Mouse (Mus musculus) liver, adult 2 months (tissue): ENCODE results near the gene Bcar1. TPM values are rescaled to one million over a fixed set of nuclear protein-coding genes. Genes with fewer than 3 reads are reported as not detected.

Source experiments
- DNase-seq: peaks from one replicate; pipeline ENCODE4 v3.0.0-alpha.2; 2011; ENCODE audit warnings: low read depth, low spot score; ENCODE audit errors: extremely low read depth
- H3K27ac ChIP-seq: fragments of 200-500 bp; replicated peaks from 2 replicates; pipeline ENCODE4 v1.5.1; 2012; ENCODE audit warnings: low read depth, mild to moderate bottlenecking, control low read depth, inconsistent platforms, low read length; ENCODE audit not compliant: insufficient read depth
- H3K27me3 ChIP-seq: fragments of 200-500 bp; 2 replicates; pipeline ENCODE4 v1.6.1; 2012; ENCODE audit warnings: mild to moderate bottlenecking, moderate library complexity, low read length, inconsistent platforms; ENCODE audit not compliant: control insufficient read depth, insufficient read depth
- H3K36me3 ChIP-seq: fragments of 200-500 bp; 2 replicates; pipeline ENCODE4 v1.6.1; 2012; ENCODE audit warnings: low read length, inconsistent platforms; ENCODE audit not compliant: control insufficient read depth, insufficient read depth
- H3K4me1 ChIP-seq: fragments of 200-500 bp; 2 replicates; pipeline ENCODE4 v1.6.1; 2011; ENCODE audit warnings: low read length; ENCODE audit not compliant: control insufficient read depth, insufficient read depth
- H3K4me3 ChIP-seq: fragments of 200-500 bp; 2 replicates; pipeline ENCODE4 v1.5.1; 2011; ENCODE audit warnings: low read depth, mild to moderate bottlenecking, control low read depth, low read length, moderate library complexity; ENCODE audit not compliant: insufficient read depth
- H3K79me2 ChIP-seq: fragments of 200-500 bp; 2 replicates; pipeline ENCODE4 v1.6.1; 2012; ENCODE audit warnings: inconsistent platforms, mild to moderate bottlenecking, low read length, moderate library complexity; ENCODE audit not compliant: control insufficient read depth, insufficient read depth
- H3K9ac ChIP-seq: fragments of 200-500 bp; 2 replicates; pipeline ENCODE4 v1.6.1; 2012; ENCODE audit warnings: low read depth, mild to moderate bottlenecking, control low read depth, inconsistent platforms, low read length
- CTCF ChIP-seq: fragments of 200-500 bp; IDR thresholded peaks from 2 replicates; pipeline ENCODE4 v1.5.1; 2011; ENCODE audit warnings: low read depth, low read length, control low read depth
- POLR2A ChIP-seq: fragments of 200-500 bp; IDR thresholded peaks from 2 replicates; pipeline ENCODE4 v1.6.1; 2011; ENCODE audit warnings: low read length, control low read depth; ENCODE audit not compliant: insufficient read depth; ENCODE audit errors: extremely low read depth
- WGBS: fragments of 180-500 bp; shearing (Covaris S2); methylation state at CpG from one replicate; pipeline ENCODE4 v1.1.7; 2018; 5-methylcytosine and 5-hydroxymethylcytosine counted together
- polyA plus RNA-seq: library from polyadenylated mRNA; depleted of rRNA; stranded (reverse); fragments of >200 nt; gene quantifications from 2 replicates; pipeline ENCODE4 v1.2.3, GENCODE M21; 2012
- total RNA-seq: library from RNA; depleted of rRNA; stranded (reverse); fragments of >200 nt; gene quantifications from 2 replicates; pipeline ENCODE4 v1.2.3, GENCODE M21; 2014

Bcar1 gene
- total and polyA plus RNA-seq, 2 experiments: 11.3 to 53.2 TPM

GRCm38 (mm10) chr8:111745086-111745485 is 1.5 kb upstream of the Bcar1 start:
- no peaks in the 10 kb centered on the region for H3K27me3 ChIP-seq

GRCm38 (mm10) chr8:111743101-111743791 is 363 bp downstream of the Bcar1 start:
- H3K4me3 ChIP-seq: peak overlapping the region; percentile 78
- H3K27ac ChIP-seq: peak overlapping the region; percentile 88
- TF ChIP-seq POLR2A (no peak), CTCF (no peak)
- no peaks in the 10 kb centered on the region for H3K27me3 ChIP-seq
- H3K79me2 ChIP-seq: peaks cover 21% of the 10 kb centered on the region
- 1% methylated on average over 43 of the region's 44 CpGs for WGBS
- peak overlapping the region; percentile 94 for H3K9ac ChIP-seq
- no peak for DNase-seq
- H3K36me3 ChIP-seq: no peaks in the 10 kb centered on the region
- H3K4me1 ChIP-seq: peaks cover 42% of the 10 kb centered on the region

More at GRCm38 (mm10) chr8:111745086-111745485, 1.5 kb upstream of the Bcar1 start:
- WGBS: 67% methylated on average over 5 of the region's 5 CpGs
- H3K27ac ChIP-seq: no peak overlapping the region; the same call in 1 of the 2 replicates
- TF ChIP-seq POLR2A (no peak), CTCF (no peak)
- H3K4me1 ChIP-seq: peaks cover 29% of the 10 kb centered on the region
- H3K9ac ChIP-seq: peak overlapping the region; percentile 73; the same call in 1 of the 2 replicates
- no peak overlapping the region for H3K4me3 ChIP-seq
- no peak for DNase-seq
- H3K79me2 ChIP-seq: peaks cover 6% of the 10 kb centered on the region; the same call in 1 of the 2 replicates
- no peaks in the 10 kb centered on the region for H3K36me3 ChIP-seq

- 6% methylated on average over 11 of the region's 11 CpGs for WGBS
- peak; percentile 88 for DNase-seq
- Histone ChIP-seq H3K9ac (peak overlapping the region; percentile 94), H3K4me3 (peak overlapping the region; percentile 78), H3K27me3 (no peaks in the 10 kb centered on the region), H3K36me3 (no peaks in the 10 kb centered on the region), H3K27ac (peak overlapping the region; percentile 98), H3K4me1 (peaks cover 42% of the 10 kb centered on the region), H3K79me2 (peaks cover 22% of the 10 kb centered on the region)
- TF ChIP-seq CTCF (no peak), POLR2A (peak; percentile 49; the same call in 1 of the 2 replicates)
These were observed 1.2 kb downstream of the Bcar1 start for GRCm38 (mm10) chr8:111742261-111743037.

- DNase-seq: peak; percentile 80
- TF ChIP-seq POLR2A (no peak), CTCF (no peak)
- Histone ChIP-seq H3K27ac (peak overlapping the region; percentile 98), H3K79me2 (peaks cover 31% of the 10 kb centered on the region), H3K9ac (peak overlapping the region; percentile 72), H3K27me3 (no peaks in the 10 kb centered on the region), H3K4me1 (peaks cover 44% of the 10 kb centered on the region), H3K36me3 (no peaks in the 10 kb centered on the region), H3K4me3 (peak overlapping the region; percentile 3; the same call in 1 of the 2 replicates)
- 11% methylated on average over 6 of the region's 6 CpGs for WGBS
These were observed 2.1 kb downstream of the Bcar1 start for GRCm38 (mm10) chr8:111741556-111741955.

- DNase-seq: peak; percentile 87
- peaks cover 36% of the 10 kb centered on the region for H3K79me2 ChIP-seq
- no peak overlapping the region for H3K4me3 ChIP-seq
- H3K9ac ChIP-seq: peak overlapping the region; percentile 38
- H3K4me1 ChIP-seq: peaks cover 47% of the 10 kb centered on the region
- 18% methylated on average over 8 of the region's 8 CpGs for WGBS
- H3K27ac ChIP-seq: peak overlapping the region; percentile 98
- no peaks in the 10 kb centered on the region for H3K27me3 ChIP-seq
- TF ChIP-seq POLR2A (no peak), CTCF (no peak)
- H3K36me3 ChIP-seq: no peaks in the 10 kb centered on the region
These were observed 2.6 kb downstream of the Bcar1 start for GRCm38 (mm10) chr8:111740994-111741393.
